Mouse (Mus musculus): ENCODE data around the gene Calm1. TPM values are rescaled to one million over a fixed set of nuclear protein-coding genes. Genes with fewer than 3 reads are reported as not detected.
"Not testable (repeated sequence)": the region's sequence is repeated elsewhere in the genome, so short reads cannot be mapped to it uniquely, and the experiment has no call there.

Gene Calm1
- total RNA-seq (2021): 100 to 1,000 TPM; 264 to 282 TPM

- intact Hi-C loops (cut with DNase I): loop anchor here (1.0 to 10.0 kb wide), 2 partner anchors 11 to 526 kb away; partner anchors contain the start of gene Rps6ka5
- DNase-seq (ENCODE audit: low spot score): peak; percentile 89
These were observed at the start of gene Calm1 for GRCm38 (mm10) chr12:100198967-100199660. Calm1 (plus strand) TSS chr12:100199435.

GRCm38 (mm10) chr12:100152466-100152865 is 46.8 kb upstream of the Calm1 start:
- intact Hi-C loops (cut with DNase I): no loop called here
- no peak for DNase-seq (ENCODE audit: low spot score)

- DNase-seq (ENCODE audit: low spot score): peak; percentile 83
- intact Hi-C loops (cut with DNase I): loop anchor here (2.0 kb wide), 1 partner anchor 27 kb away; no protein-coding TSS in a partner anchor
These were observed 39.8 kb upstream of the Calm1 start, which contains the start of gene Nrde2 for GRCm38 (mm10) chr12:100159261-100159975. Nrde2 (minus strand) TSS chr12:100159653.

- DNase-seq (ENCODE audit: low spot score): no peak
- intact Hi-C loops (cut with DNase I): no loop called here
These were observed 34.2 kb upstream of the Calm1 start for GRCm38 (mm10) chr12:100164991-100165500.

- no peak for DNase-seq (ENCODE audit: low spot score)
- intact Hi-C loops (cut with DNase I): no loop called here
These were observed 33.1 kb upstream of the Calm1 start for GRCm38 (mm10) chr12:100166177-100166576.

- intact Hi-C loops (cut with DNase I): no loop called here
- DNase-seq (ENCODE audit: low spot score): no peak
These were observed 32.3 kb upstream of the Calm1 start for GRCm38 (mm10) chr12:100166939-100167338.

- no peak for DNase-seq (ENCODE audit: low spot score)
- intact Hi-C loops (cut with DNase I): no loop called here
These were observed 31.7 kb upstream of the Calm1 start for GRCm38 (mm10) chr12:100167502-100167901.

GRCm38 (mm10) chr12:100167931-100168871 is 31.0 kb upstream of the Calm1 start:
- DNase-seq (ENCODE audit: low spot score): no peak
- intact Hi-C loops (cut with DNase I): no loop called here

- intact Hi-C loops (cut with DNase I): no loop called here
- DNase-seq (ENCODE audit: low spot score): no peak
These were observed 26.8 kb upstream of the Calm1 start for GRCm38 (mm10) chr12:100172481-100172880.

- intact Hi-C loops (cut with DNase I): no loop called here
- DNase-seq (ENCODE audit: low spot score): no peak
These were observed 22.7 kb upstream of the Calm1 start for GRCm38 (mm10) chr12:100176469-100177056.

GRCm38 (mm10) chr12:100178898-100179440 is 20.3 kb upstream of the Calm1 start:
- intact Hi-C loops (cut with DNase I): no loop called here

GRCm38 (mm10) chr12:100180802-100181201 is 18.4 kb upstream of the Calm1 start:
- DNase-seq (ENCODE audit: low spot score): no peak
- intact Hi-C loops (cut with DNase I): no loop called here

More at GRCm38 (mm10) chr12:100178898-100179440, 20.3 kb upstream of the Calm1 start:
- DNase-seq (ENCODE audit: low spot score): no peak

GRCm38 (mm10) chr12:100182676-100183075 is 16.6 kb upstream of the Calm1 start:
- intact Hi-C loops (cut with DNase I): no loop called here
- DNase-seq (ENCODE audit: low spot score): no peak

GRCm38 (mm10) chr12:100183970-100184369 is 15.3 kb upstream of the Calm1 start:
- no peak for DNase-seq (ENCODE audit: low spot score)
- intact Hi-C loops (cut with DNase I): no loop called here

- not testable (repeated sequence) for DNase-seq (ENCODE audit: low spot score)
- intact Hi-C loops (cut with DNase I): loop anchor here (5.0 kb wide), 1 partner anchor 337 kb away; the partner anchor contains the start of gene Ttc7b
These were observed 14.3 kb upstream of the Calm1 start for GRCm38 (mm10) chr12:100184976-100185375.

GRCm38 (mm10) chr12:100185897-100186296 is 13.3 kb upstream of the Calm1 start:
- intact Hi-C loops (cut with DNase I): loop anchor here (2.0 to 5.0 kb wide), 2 partner anchors 27 to 336 kb away; partner anchors contain the start of genes Nrde2 and Ttc7b

GRCm38 (mm10) chr12:100186376-100186775 is 12.9 kb upstream of the Calm1 start:
- intact Hi-C loops (cut with DNase I): loop anchor here (2.0 to 5.0 kb wide), 2 partner anchors 28 to 336 kb away; partner anchors contain the start of genes Nrde2 and Ttc7b
- DNase-seq (ENCODE audit: low spot score): no peak

More at GRCm38 (mm10) chr12:100185897-100186296, 13.3 kb upstream of the Calm1 start:
- DNase-seq (ENCODE audit: low spot score): no peak

GRCm38 (mm10) chr12:100187013-100187755 is 12.1 kb upstream of the Calm1 start:
- DNase-seq (ENCODE audit: low spot score): peak; percentile 99
- intact Hi-C loops (cut with DNase I): loop anchor here (2.0 to 5.0 kb wide), 2 partner anchors 28 to 335 kb away; partner anchors contain the start of genes Nrde2 and Ttc7b

Data from heart, postnatal 25 days (tissue).